Mouse (Mus musculus) forebrain, embryonic 14.5 days (tissue): ENCODE measurements around the gene Olfr370. TPM values are rescaled to one million over a fixed set of nuclear protein-coding genes. Genes with fewer than 3 reads are reported as not detected.
"Not testable (repeated sequence)": the region's sequence is repeated elsewhere in the genome, so short reads cannot be mapped to it uniquely, and the experiment has no call there.

Experiments used
- ATAC-seq: fragments of 200-750 bp; cut with Nextera tagmentation; 2 replicates; pipeline ENCODE4 v1.8.0; 2017; ENCODE audit warnings: mild to moderate bottlenecking, moderate library complexity
- DNase-seq: peaks from one replicate; pipeline ENCODE4 v3.0.0-alpha.2; 2015; ENCODE audit warnings: low spot score
- H3K27ac ChIP-seq: fragments of 300-500 bp; sonication (generic); 2 replicates; pipeline ENCODE4 v1.5.1; 2014; ENCODE audit warnings: low read depth, mild to moderate bottlenecking, control low read depth, low read length, moderate library complexity
- H3K27me3 ChIP-seq: fragments of 300-500 bp; sonication (generic); replicated peaks from 2 replicates; pipeline ENCODE4 v1.6.1; 2014; ENCODE audit warnings: low read length, control low read depth, mixed read lengths; ENCODE audit not compliant: control insufficient read depth, insufficient read depth
- H3K36me3 ChIP-seq: fragments of 300-500 bp; sonication (generic); 2 replicates; pipeline ENCODE4 v1.6.1; 2014; ENCODE audit warnings: low read length, control low read depth; ENCODE audit not compliant: control insufficient read depth, insufficient read depth
- H3K4me1 ChIP-seq: fragments of 300-500 bp; sonication (generic); 2 replicates; pipeline ENCODE4 v1.6.1; 2014; ENCODE audit warnings: antibody characterized with exemption, low read length, control low read depth; ENCODE audit not compliant: control insufficient read depth, insufficient read depth
- H3K4me2 ChIP-seq: fragments of 300-500 bp; sonication (generic); 2 replicates; pipeline ENCODE4 v1.6.1; 2014; ENCODE audit warnings: mild to moderate bottlenecking, control low read depth, low read length
- H3K4me3 ChIP-seq: fragments of 300-500 bp; sonication (generic); 2 replicates; pipeline ENCODE4 v1.5.1; 2014; ENCODE audit warnings: low read depth, low read length, control low read depth
- H3K9ac ChIP-seq: fragments of 300-500 bp; sonication (generic); 2 replicates; pipeline ENCODE4 v1.6.1; 2014; ENCODE audit warnings: mild to moderate bottlenecking, low read length, control low read depth, moderate library complexity
- H3K9me3 ChIP-seq: fragments of 300-500 bp; sonication (generic); replicated peaks from 2 replicates; pipeline ENCODE4 v1.6.1; 2016; ENCODE audit warnings: low read length, control low read depth, mixed read lengths; ENCODE audit not compliant: control insufficient read depth
- WGBS: fragments of 180-500 bp; shearing (Covaris S2); extraction: QIAGEN DNeasy Blood & Tissue Kit; methylation state at CpG from one replicate; pipeline ENCODE4 v1.1.7; 2014; 5-methylcytosine and 5-hydroxymethylcytosine counted together
- polyA plus RNA-seq: library from polyadenylated mRNA; unstranded; fragments of >200 nt; fragmentation: Nextera tagmentation; extraction: Ambion mirVana; gene quantifications from 2 replicates; pipeline ENCODE4 v1.2.1, GENCODE M21; 2014

Gene Olfr370
- polyA plus RNA-seq, 1 experiment from 2014 or later: not detected

- H3K4me1 ChIP-seq: peaks cover 7% of the 10 kb centered on the region; the same call in 1 of the 2 replicates
- H3K9ac ChIP-seq: peak within 1 kb of the TSS; percentile 81
- under 1% methylated on average over 48 of the region's 48 CpGs for WGBS
- DNase-seq: peak; percentile 94
- H3K27me3 ChIP-seq: no peaks in the 10 kb centered on the region
- peak within 1 kb of the TSS; percentile 92 for H3K4me2 ChIP-seq
- peak within 1 kb of the TSS; percentile 55; the same call in 1 of the 2 replicates for H3K27ac ChIP-seq
- peaks cover 26% of the 10 kb centered on the region for H3K36me3 ChIP-seq
- no peaks in the 10 kb centered on the region for H3K9me3 ChIP-seq
- H3K4me3 ChIP-seq: peak within 1 kb of the TSS; percentile 70
- peak; percentile 87 for ATAC-seq
These were observed 31.2 kb downstream of the Olfr370 start, which contains the start of gene Ndufb7 for GRCm38 (mm10) chr8:83566469-83567395. Gene Ndufb7 (plus strand): TSS chr8:83566671.

DNA sequence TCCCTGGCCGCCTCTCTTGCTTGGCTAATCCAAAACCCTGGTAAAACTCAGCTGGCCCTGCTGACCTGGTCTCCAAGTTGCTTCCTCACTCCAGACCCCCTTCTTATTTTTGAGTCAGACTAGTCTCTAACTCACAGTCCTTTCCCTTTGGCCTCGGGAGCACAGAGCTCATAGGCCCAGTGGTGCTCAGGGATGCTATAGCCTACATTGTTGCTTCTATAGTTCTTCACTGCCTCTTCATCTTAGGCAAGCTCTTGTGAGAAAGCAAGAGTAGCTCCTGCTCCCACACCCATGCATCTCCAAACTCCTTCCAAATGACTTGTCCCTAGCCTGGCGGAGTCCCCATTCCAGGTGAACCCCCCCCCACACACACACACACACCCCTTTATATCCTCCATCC is 32.1 kb downstream of the Olfr370 start:
- ATAC-seq (no peak), DNase-seq (no peak)
- H3K4me2 ChIP-seq: peak overlapping the region; percentile 92

GRCm38 (mm10) chr8:83568128-83568527 is 32.5 kb downstream of the Olfr370 start:
- no peak for DNase-seq
- Histone ChIP-seq H3K4me1 (peaks cover 7% of the 10 kb centered on the region; the same call in 1 of the 2 replicates), H3K27ac (no peak overlapping the region), H3K36me3 (peaks cover 40% of the 10 kb centered on the region), H3K4me2 (no peak overlapping the region; the same call in 1 of the 2 replicates), H3K4me3 (no peak overlapping the region), H3K27me3 (no peaks in the 10 kb centered on the region), H3K9me3 (no peaks in the 10 kb centered on the region), H3K9ac (peak overlapping the region; percentile 81; the same call in 1 of the 2 replicates)
- WGBS: 72% methylated on average over 5 of the region's 5 CpGs
- no peak for ATAC-seq

More for the DNA sequence above, 32.1 kb downstream of the Olfr370 start:
- Histone ChIP-seq H3K9ac (peak overlapping the region; percentile 81), H3K36me3 (peaks cover 36% of the 10 kb centered on the region), H3K4me1 (peaks cover 7% of the 10 kb centered on the region; the same call in 1 of the 2 replicates), H3K27ac (no peak overlapping the region), H3K9me3 (no peaks in the 10 kb centered on the region), H3K4me3 (peak overlapping the region; percentile 70), H3K27me3 (no peaks in the 10 kb centered on the region)
- 60% methylated on average over 3 of the region's 3 CpGs for WGBS

DNA sequence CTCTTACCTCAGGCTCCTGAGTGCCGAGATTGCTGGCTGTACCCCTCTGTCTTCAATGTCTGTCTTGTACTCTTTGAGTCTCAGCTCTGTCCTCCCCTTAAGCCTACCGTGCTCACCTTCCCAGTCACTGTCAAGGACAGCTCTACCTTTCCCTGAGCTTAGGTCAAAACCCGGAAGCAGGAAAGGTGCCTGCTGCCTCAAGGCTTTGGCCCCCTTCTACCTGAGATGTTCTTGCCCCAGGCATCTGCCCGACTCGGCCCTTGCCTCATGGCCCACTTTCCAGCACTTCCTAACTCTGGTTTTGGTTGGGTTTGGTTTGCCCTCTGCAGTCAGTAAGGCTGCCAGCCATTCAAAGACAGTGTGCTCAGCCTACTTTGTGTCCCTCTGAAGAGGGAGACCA is 33.2 kb downstream of the Olfr370 start:
- ATAC-seq: no peak
- whole genome bisulfite sequencing: 69% methylated on average over 5 of the region's 5 CpGs

DNA sequence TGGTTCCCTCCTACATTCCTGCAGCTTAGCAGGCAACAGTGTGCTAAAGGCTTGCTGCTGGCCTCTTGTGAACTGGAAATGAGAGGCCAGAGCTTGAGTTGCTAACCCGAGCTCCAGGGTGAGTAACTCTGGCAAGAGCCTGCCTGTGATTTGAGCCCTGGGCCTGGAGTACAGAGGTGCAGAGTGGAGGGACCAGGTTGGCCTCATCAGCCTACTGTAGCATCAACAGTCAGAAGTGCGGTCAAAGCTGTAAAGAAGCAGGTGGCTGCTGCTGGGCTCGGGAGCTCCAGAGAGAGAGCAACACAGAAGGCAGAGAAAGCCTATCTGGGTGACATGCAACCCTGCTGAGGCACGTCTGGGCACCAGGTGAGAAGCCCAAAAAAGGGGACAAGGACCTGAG is 33.6 kb downstream of the Olfr370 start:
- DNase-seq: no peak
- no peak overlapping the region for H3K4me2 ChIP-seq
- H3K27me3 ChIP-seq: no peaks in the 10 kb centered on the region
- no peaks in the 10 kb centered on the region for H3K9me3 ChIP-seq
- H3K4me1 ChIP-seq: peaks cover 7% of the 10 kb centered on the region; the same call in 1 of the 2 replicates
- H3K9ac ChIP-seq: no peak overlapping the region
- no peak overlapping the region for H3K27ac ChIP-seq
- peaks cover 50% of the 10 kb centered on the region for H3K36me3 ChIP-seq
- H3K4me3 ChIP-seq: no peak overlapping the region
- ATAC-seq: no peak
- 84% methylated on average over 4 of the region's 4 CpGs for WGBS

More for the DNA sequence above, 33.2 kb downstream of the Olfr370 start:
- Histone ChIP-seq H3K27me3 (no peaks in the 10 kb centered on the region), H3K36me3 (peaks cover 46% of the 10 kb centered on the region), H3K4me1 (peaks cover 7% of the 10 kb centered on the region; the same call in 1 of the 2 replicates), H3K4me3 (no peak overlapping the region), H3K4me2 (no peak overlapping the region), H3K27ac (no peak overlapping the region), H3K9me3 (no peaks in the 10 kb centered on the region), H3K9ac (no peak overlapping the region)
- no peak for DNase-seq

GRCm38 (mm10) chr8:83570272-83571000 is 34.9 kb downstream of the Olfr370 start:
- no peak overlapping the region for H3K27ac ChIP-seq
- H3K4me3 ChIP-seq: no peak overlapping the region
- no peak overlapping the region for H3K9ac ChIP-seq
- H3K4me2 ChIP-seq: no peak overlapping the region
- H3K27me3 ChIP-seq: no peaks in the 10 kb centered on the region
- ATAC-seq (no peak), DNase-seq (no peak)
- WGBS: 92% methylated on average over 15 of the region's 15 CpGs
- H3K9me3 ChIP-seq: no peaks in the 10 kb centered on the region
- H3K4me1 ChIP-seq: peaks cover 7% of the 10 kb centered on the region; the same call in 1 of the 2 replicates
- H3K36me3 ChIP-seq: peaks cover 62% of the 10 kb centered on the region

- not testable (repeated sequence) for H3K27me3 ChIP-seq, H3K4me2 ChIP-seq, H3K9ac ChIP-seq, DNase-seq, H3K9me3 ChIP-seq, ATAC-seq, H3K27ac ChIP-seq, H3K4me1 ChIP-seq, H3K4me3 ChIP-seq
- WGBS: 96% methylated on average over 6 of the region's 7 CpGs
- peaks cover 65% of the 10 kb centered on the region for H3K36me3 ChIP-seq
These were observed 35.4 kb downstream of the Olfr370 start for GRCm38 (mm10) chr8:83571001-83571340.

GRCm38 (mm10) chr8:83571791-83572190 is 36.2 kb downstream of the Olfr370 start:
- Histone ChIP-seq H3K36me3 (peaks cover 65% of the 10 kb centered on the region), H3K4me1 (peaks cover 7% of the 10 kb centered on the region; the same call in 1 of the 2 replicates)
- ATAC-seq: no peak

More at GRCm38 (mm10) chr8:83571791-83572190, 36.2 kb downstream of the Olfr370 start:
- H3K27me3 ChIP-seq: no peaks in the 10 kb centered on the region
- no peak for DNase-seq
- H3K27ac ChIP-seq: no peak overlapping the region
- H3K9ac ChIP-seq: no peak overlapping the region
- no peak overlapping the region for H3K4me3 ChIP-seq
- 95% methylated on average over 10 of the region's 10 CpGs for WGBS
- H3K4me2 ChIP-seq: no peak overlapping the region
- no peaks in the 10 kb centered on the region for H3K9me3 ChIP-seq
